Mouse (Mus musculus) C2C12 (cell line): ENCODE measurements at regions not wholly inside any gene's neighbourhood (a gene's known extent, or its start where the extent isn't known, plus 50 kb on each side); places are given as distances from the start of the nearest gene placed in this dataset.

ENCODE experiments used
- CEBPB ChIP-seq: IDR thresholded peaks from one replicate; pipeline ENCODE4 v1.6.1; 2011; ENCODE audit warnings: low read depth, mild to moderate bottlenecking, control low read depth, moderate library complexity
- CTCF ChIP-seq: IDR thresholded peaks from one replicate; pipeline ENCODE4 v1.5.1; 2011; ENCODE audit not compliant: control insufficient read depth, insufficient read depth, insufficient read length
- MAX ChIP-seq: IDR thresholded peaks from one replicate; pipeline ENCODE4 v1.6.1; 2011; ENCODE audit warnings: mild to moderate bottlenecking, control low read depth
- MYOD1 ChIP-seq: IDR thresholded peaks from one replicate; pipeline ENCODE4 v1.6.1; 2011; ENCODE audit warnings: low read depth; ENCODE audit not compliant: control insufficient read depth, insufficient read length
- USF1 ChIP-seq: IDR thresholded peaks from one replicate; pipeline ENCODE4 v1.6.1; 2011; ENCODE audit warnings: low read depth, mild to moderate bottlenecking, control low read depth, moderate library complexity

DNA sequence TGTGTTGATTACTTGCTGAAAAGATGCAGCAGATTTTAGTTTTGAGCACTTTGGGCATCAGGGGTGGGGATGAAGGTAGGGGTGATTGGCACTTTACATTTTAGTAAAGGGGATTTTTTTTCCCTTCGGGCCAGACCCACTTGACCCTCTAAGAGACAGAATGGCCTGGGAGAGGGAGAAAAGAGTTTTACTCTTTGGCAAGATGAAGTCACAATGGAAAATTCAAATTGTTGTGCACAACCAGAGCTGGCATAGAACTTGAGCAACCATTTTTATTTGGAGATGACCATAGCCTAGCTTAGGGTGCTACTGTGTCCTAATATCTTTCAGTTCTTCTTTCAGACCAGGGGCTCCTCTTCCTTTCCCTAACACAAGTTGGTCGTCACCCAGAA lies 88.5 kb upstream of the Ssbp2 start:
- TF ChIP-seq MAX, result no peak
- no peak for TF ChIP-seq CTCF
- no peak for TF ChIP-seq USF1
- TF ChIP-seq CEBPB, result no peak
- TF ChIP-seq MYOD1, result no peak
